Mouse (Mus musculus): ENCODE results near the gene Dicer1. TPM values are rescaled to one million over a fixed set of nuclear protein-coding genes. Genes with fewer than 3 reads are reported as not detected.

Dicer1 gene
- 1.7 and 3.1 TPM in 2 replicates for polyA plus RNA-seq (2012; rRNA removed)

DNA sequence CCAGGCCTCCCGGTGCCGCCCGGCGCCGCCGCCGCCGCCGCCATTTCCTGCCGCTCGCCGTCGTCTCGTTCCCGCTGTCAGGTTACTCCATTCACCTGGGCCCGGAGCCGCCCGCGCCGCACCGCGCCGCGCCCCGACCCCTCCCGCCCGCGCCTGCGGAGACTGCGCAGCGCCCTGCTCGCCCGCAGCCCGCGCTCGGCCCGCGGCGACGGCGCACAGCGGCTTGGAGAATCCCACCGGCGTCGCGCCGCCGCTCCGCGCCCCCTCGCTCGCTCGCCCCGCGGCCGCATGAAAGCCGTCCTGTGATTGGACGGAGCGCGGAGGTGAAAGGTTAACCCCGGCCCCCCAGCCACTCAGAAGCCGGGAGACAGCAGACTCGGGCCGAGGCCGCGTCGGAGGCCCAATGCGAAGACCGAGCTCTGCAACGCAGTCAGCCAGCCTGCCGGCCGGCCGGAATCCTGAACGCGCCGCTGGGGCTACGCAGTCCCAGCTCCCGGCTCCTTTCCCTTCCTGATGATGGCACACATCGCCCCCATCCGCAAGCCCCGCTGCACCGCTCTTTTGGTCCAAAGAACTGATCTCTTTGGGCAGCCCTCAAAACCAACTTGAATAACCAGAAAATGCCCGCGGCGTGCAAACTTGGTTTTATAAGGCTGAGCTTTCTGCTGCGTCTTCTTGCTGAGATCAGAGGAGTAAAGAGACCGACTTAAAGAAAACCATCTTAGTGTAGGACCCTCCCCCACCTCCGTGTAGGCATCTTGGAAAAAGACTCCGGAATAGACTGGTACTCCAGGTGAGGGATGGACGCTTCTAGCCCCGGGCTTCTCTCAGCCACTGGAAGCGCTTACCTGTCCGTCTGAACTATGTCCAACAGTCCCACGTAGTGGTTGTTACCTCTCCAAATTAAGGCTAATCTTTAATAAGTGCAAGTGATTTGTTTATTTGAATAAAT lies at the start of gene Dicer1:
TSS of gene Dicer1 (minus strand) at position 139 of the 952 bp plus-strand sequence.
- Histone ChIP-seq H3K4me1 (ENCODE audit: control insufficient read depth, insufficient read depth, insufficient read length, low read length) (peaks cover 14% of the 10 kb centered on the region), H3K36me3 (ENCODE audit: control insufficient read depth, insufficient read depth, low read length) (no peaks in the 10 kb centered on the region), H3K27me3 (ENCODE audit: control insufficient read depth, insufficient read depth, low read length) (no peaks in the 10 kb centered on the region), H3K27ac (ENCODE audit: insufficient read depth, low read depth, low read length) (peak within 1 kb of the TSS; percentile 48), H3K4me3 (ENCODE audit: low read depth, low read length) (peak within 1 kb of the TSS; percentile 90)
- TF ChIP-seq POLR2A (IDR thresholded peaks at IDR 0.05; ENCODE audit: low read depth, low read length) = peak; percentile 78
- TF ChIP-seq CTCF (IDR thresholded peaks at IDR 0.05; ENCODE audit: extremely low read depth, insufficient read length, insufficient replicate concordance, low read depth, low read length) = no peak
- under 1% methylated on average over 94 of the region's 94 CpGs for WGBS

DNA sequence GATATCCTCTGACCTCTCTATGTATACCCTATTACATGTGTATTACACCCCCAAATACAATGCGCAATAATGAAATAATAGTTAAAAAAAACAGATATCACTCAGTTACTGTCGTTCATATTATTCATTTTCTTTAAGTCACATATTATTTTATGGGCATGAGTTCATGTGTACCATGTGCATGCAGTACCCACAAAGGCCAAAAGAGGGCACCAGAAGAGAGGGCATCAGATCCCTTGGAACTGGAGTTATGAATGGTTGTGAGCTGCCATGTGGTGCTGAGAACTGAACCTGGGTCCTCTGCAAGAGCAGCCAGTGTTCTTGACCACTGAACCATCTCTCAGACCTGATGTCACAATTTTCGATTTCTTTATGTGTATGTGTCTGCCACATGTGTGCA lies 47.6 kb upstream of the Dicer1 start:
- TF ChIP-seq CTCF (IDR thresholded peaks at IDR 0.05; ENCODE audit: extremely low read depth, insufficient read length, insufficient replicate concordance, low read depth, low read length) (0 out of 2 replicates have a peak, but pooled peaks have one; percentile 28), POLR2A (IDR thresholded peaks at IDR 0.05; ENCODE audit: low read depth, low read length) (no peak)
- no peaks in the 10 kb centered on the region for H3K4me1 ChIP-seq (ENCODE audit: control insufficient read depth, insufficient read depth, insufficient read length, low read length)
- H3K4me3 ChIP-seq (ENCODE audit: low read depth, low read length) = no peak overlapping the region
- H3K27ac ChIP-seq (ENCODE audit: insufficient read depth, low read depth, low read length) = no peak overlapping the region
- H3K36me3 ChIP-seq (ENCODE audit: control insufficient read depth, insufficient read depth, low read length) = peaks cover 14% of the 10 kb centered on the region
- H3K27me3 ChIP-seq (ENCODE audit: control insufficient read depth, insufficient read depth, low read length) = no peaks in the 10 kb centered on the region
- 94% methylated on average over 3 of the region's 3 CpGs for WGBS

DNA sequence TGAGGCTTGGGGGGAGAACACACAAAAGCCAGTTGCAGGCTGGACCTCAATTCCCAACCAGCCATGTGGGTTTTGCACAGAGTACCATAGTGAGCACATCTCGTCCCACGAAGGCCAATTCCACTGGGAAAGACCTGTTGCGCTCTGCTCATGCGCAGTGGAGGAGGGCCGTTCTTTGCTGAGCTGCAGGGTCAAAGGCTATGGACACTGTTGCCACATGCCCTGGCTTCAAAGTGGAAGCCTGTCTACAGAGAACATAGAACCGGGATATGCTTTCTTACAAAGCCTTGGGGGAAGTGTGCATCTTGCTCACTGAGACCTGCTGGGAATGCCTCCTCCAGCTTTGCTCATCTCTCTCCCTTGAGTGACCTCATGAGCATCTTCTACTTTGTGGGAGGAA lies 46.2 kb upstream of the Dicer1 start:
- H3K36me3 ChIP-seq (ENCODE audit: control insufficient read depth, insufficient read depth, low read length) = peaks cover 11% of the 10 kb centered on the region
- no peaks in the 10 kb centered on the region for H3K4me1 ChIP-seq (ENCODE audit: control insufficient read depth, insufficient read depth, insufficient read length, low read length)
- TF ChIP-seq CTCF (IDR thresholded peaks at IDR 0.05; ENCODE audit: extremely low read depth, insufficient read length, insufficient replicate concordance, low read depth, low read length) (no peak), POLR2A (IDR thresholded peaks at IDR 0.05; ENCODE audit: low read depth, low read length) (no peak)
- H3K27me3 ChIP-seq (ENCODE audit: control insufficient read depth, insufficient read depth, low read length) = no peaks in the 10 kb centered on the region
- no peak overlapping the region for H3K27ac ChIP-seq (ENCODE audit: insufficient read depth, low read depth, low read length)
- 96% methylated on average over 6 of the region's 6 CpGs for WGBS
- H3K4me3 ChIP-seq (ENCODE audit: low read depth, low read length) = no peak overlapping the region

DNA sequence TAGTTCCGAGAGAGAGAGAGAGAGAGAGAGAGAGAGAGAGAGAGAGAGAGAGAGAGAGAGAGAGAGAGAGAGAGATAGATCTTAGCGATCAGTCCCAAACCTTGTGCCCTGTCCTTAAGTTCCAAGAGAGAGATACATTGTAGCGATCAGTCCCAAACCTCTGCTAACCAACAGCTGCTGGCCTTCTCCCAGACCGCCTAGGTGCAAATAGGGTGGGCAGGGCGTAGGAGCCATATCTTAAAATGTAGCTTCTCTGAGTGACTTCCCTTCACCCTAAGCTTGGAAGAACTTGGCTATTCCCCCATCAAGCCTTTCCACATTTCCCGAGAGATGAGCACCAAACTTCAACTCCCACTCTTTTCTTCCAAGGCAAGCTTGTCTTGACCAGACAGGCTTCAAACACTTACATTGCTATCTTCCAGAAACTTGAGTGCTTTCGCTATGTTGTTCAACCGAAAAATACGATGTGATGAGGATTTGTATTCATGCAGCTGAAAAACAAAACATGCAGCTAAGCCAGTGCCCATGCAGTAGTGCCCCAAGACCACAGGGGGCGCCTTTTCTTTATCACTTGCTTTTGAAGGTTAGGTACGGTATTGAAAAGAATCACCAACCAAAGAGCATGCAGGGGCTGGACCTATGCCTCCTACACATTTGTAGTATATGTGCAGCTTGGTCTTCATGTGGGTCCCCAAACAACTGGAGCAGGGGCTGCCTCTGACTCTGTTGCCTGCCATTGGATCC lies 45.1 kb upstream of the Dicer1 start:
- no peak overlapping the region for H3K4me3 ChIP-seq (ENCODE audit: low read depth, low read length)
- 87% methylated on average over 11 of the region's 11 CpGs for WGBS
- no peaks in the 10 kb centered on the region for H3K4me1 ChIP-seq (ENCODE audit: control insufficient read depth, insufficient read depth, insufficient read length, low read length)
- H3K36me3 ChIP-seq (ENCODE audit: control insufficient read depth, insufficient read depth, low read length) = peaks cover 11% of the 10 kb centered on the region
- no peaks in the 10 kb centered on the region for H3K27me3 ChIP-seq (ENCODE audit: control insufficient read depth, insufficient read depth, low read length)
- H3K27ac ChIP-seq (ENCODE audit: insufficient read depth, low read depth, low read length) = no peak overlapping the region
- TF ChIP-seq CTCF (IDR thresholded peaks at IDR 0.05; ENCODE audit: extremely low read depth, insufficient read length, insufficient replicate concordance, low read depth, low read length) = peak; percentile 30; the same call in 1 of the 2 replicates
- TF ChIP-seq POLR2A (IDR thresholded peaks at IDR 0.05; ENCODE audit: low read depth, low read length) = no peak

DNA sequence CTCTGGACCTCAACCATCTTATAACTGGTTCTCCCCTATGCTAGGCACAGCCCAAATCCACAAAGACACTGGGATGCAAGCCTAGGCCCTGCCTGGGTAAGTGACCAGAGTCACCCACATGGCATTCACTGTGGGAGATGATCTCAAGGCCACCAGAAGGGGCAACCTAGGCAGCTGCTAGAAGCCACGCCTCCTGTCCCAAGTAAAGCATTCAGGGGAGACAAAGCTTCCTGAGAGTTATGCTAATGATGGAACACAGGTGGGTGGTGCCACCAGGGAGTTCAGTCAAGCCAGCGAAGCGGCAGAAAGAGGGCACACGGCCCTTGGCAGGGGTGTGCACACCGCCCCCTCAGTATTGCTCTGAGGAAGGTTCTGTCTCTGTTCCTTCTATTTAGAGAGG lies 43.2 kb upstream of the Dicer1 start:
- Histone ChIP-seq H3K27me3 (ENCODE audit: control insufficient read depth, insufficient read depth, low read length) (no peaks in the 10 kb centered on the region), H3K36me3 (ENCODE audit: control insufficient read depth, insufficient read depth, low read length) (peaks cover 14% of the 10 kb centered on the region), H3K4me1 (ENCODE audit: control insufficient read depth, insufficient read depth, insufficient read length, low read length) (no peaks in the 10 kb centered on the region), H3K4me3 (ENCODE audit: low read depth, low read length) (no peak overlapping the region), H3K27ac (ENCODE audit: insufficient read depth, low read depth, low read length) (no peak overlapping the region)
- no peak for TF ChIP-seq CTCF (IDR thresholded peaks at IDR 0.05; ENCODE audit: extremely low read depth, insufficient read length, insufficient replicate concordance, low read depth, low read length)
- TF ChIP-seq POLR2A (IDR thresholded peaks at IDR 0.05; ENCODE audit: low read depth, low read length) = no peak
- WGBS = 82% methylated on average over 5 of the region's 5 CpGs

DNA sequence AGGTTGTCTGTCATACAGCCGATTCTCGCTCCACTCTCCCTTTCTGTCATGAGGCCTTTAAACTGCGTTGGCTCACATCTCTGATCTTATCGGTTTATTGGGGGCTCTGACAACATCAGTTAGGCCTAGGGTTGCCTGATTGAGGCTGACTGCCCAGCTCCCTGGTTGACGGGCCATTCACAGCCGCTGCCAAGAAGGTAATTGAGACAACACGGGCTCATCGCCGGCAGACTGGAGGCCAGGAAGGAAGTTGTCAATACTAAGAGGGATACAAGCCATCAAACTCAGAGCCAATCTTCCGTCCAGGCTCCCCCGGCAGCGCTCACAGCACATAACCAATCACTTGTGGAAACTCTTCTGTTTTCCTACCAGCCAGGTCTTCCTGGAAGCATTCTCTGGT lies 41.7 kb upstream of the Dicer1 start:
- H3K4me1 ChIP-seq (ENCODE audit: control insufficient read depth, insufficient read depth, insufficient read length, low read length) = no peaks in the 10 kb centered on the region
- TF ChIP-seq CTCF (IDR thresholded peaks at IDR 0.05; ENCODE audit: extremely low read depth, insufficient read length, insufficient replicate concordance, low read depth, low read length) (no peak), POLR2A (IDR thresholded peaks at IDR 0.05; ENCODE audit: low read depth, low read length) (no peak)
- 69% methylated on average over 12 of the region's 12 CpGs for WGBS
- H3K4me3 ChIP-seq (ENCODE audit: low read depth, low read length) = no peak overlapping the region
- no peak overlapping the region for H3K27ac ChIP-seq (ENCODE audit: insufficient read depth, low read depth, low read length)
- no peaks in the 10 kb centered on the region for H3K27me3 ChIP-seq (ENCODE audit: control insufficient read depth, insufficient read depth, low read length)
- H3K36me3 ChIP-seq (ENCODE audit: control insufficient read depth, insufficient read depth, low read length) = peaks cover 9% of the 10 kb centered on the region; the same call in 1 of the 2 replicates

DNA sequence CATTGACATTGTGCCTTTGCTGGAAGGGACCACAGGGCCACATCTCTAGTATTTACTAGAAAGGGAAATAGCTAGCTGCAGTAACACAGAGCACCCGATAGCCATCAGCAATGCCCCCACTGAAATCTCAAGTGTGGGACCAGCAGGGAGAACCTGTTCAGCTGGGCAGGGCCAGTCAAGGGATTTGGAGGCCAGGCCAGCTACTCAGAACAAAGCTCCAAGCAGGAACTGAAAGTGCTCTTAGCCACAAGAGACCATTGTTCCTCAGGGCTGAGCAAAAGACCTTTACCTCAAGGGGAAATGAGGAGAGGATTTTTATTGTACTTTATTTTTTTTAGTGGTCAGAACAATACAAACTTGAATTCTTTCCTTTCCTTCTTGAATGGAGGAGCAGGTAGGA lies 25.9 kb upstream of the Dicer1 start:
- TF ChIP-seq CTCF (IDR thresholded peaks at IDR 0.05; ENCODE audit: extremely low read depth, insufficient read length, insufficient replicate concordance, low read depth, low read length) (no peak), POLR2A (IDR thresholded peaks at IDR 0.05; ENCODE audit: low read depth, low read length) (no peak)
- peaks cover 19% of the 10 kb centered on the region for H3K36me3 ChIP-seq (ENCODE audit: control insufficient read depth, insufficient read depth, low read length)
- WGBS = 21% methylated on average over 1 of the region's 1 CpGs
- H3K27me3 ChIP-seq (ENCODE audit: control insufficient read depth, insufficient read depth, low read length) = no peaks in the 10 kb centered on the region
- H3K4me3 ChIP-seq (ENCODE audit: low read depth, low read length) = no peak overlapping the region
- no peaks in the 10 kb centered on the region for H3K4me1 ChIP-seq (ENCODE audit: control insufficient read depth, insufficient read depth, insufficient read length, low read length)
- H3K27ac ChIP-seq (ENCODE audit: insufficient read depth, low read depth, low read length) = no peak overlapping the region
